Mouse (Mus musculus) heart, adult 2 months (tissue): ENCODE measurements around the gene Ptpro. TPM values are rescaled to one million over a fixed set of nuclear protein-coding genes. Genes with fewer than 3 reads are reported as not detected.

Experiments used
- DNase-seq, 2 experiments: peaks; one replicate each; pipeline ENCODE4 v3.0.0; 2021
- H3K27ac ChIP-seq: fragments of 200-600 bp; 2 replicates; pipeline ENCODE4 v1.8.1; 2022
- H3K27me3 ChIP-seq: fragments of 200-500 bp; 2 replicates; pipeline ENCODE4 v1.6.1; 2012; ENCODE audit warnings: mild to moderate bottlenecking, low read length, inconsistent platforms, mixed read lengths; ENCODE audit not compliant: control insufficient read depth, insufficient read depth
- H3K36me3 ChIP-seq: fragments of 200-500 bp; 2 replicates; pipeline ENCODE4 v1.6.1; 2012; ENCODE audit warnings: low read length, inconsistent platforms; ENCODE audit not compliant: control insufficient read depth, insufficient read depth
- H3K4me1 ChIP-seq: fragments of 200-500 bp; 2 replicates; pipeline ENCODE4 v1.6.1; 2011; ENCODE audit warnings: low read length; ENCODE audit not compliant: control insufficient read depth, insufficient read depth
- H3K4me3 ChIP-seq: fragments of 200-600 bp; 2 replicates; pipeline ENCODE4 v1.8.1; 2022
- H3K79me2 ChIP-seq: fragments of 200-500 bp; replicated peaks from 2 replicates; pipeline ENCODE4 v1.6.1; 2012; ENCODE audit warnings: mild to moderate bottlenecking, inconsistent platforms, low read length, moderate library complexity, mixed read lengths; ENCODE audit not compliant: control insufficient read depth, insufficient read depth
- H3K9ac ChIP-seq: fragments of 200-500 bp; 2 replicates; pipeline ENCODE4 v1.6.1; 2012; ENCODE audit warnings: low read depth, mild to moderate bottlenecking, control low read depth, inconsistent platforms, low read length, mixed read lengths
- CTCF ChIP-seq: fragments of 200-600 bp; IDR thresholded peaks from 2 replicates; pipeline ENCODE4 v1.8.1; 2022; ENCODE audit warnings: antibody characterized with exemption, mild to moderate bottlenecking, moderate library complexity
- EP300 ChIP-seq: fragments of 200-500 bp; IDR thresholded peaks from 2 replicates; pipeline ENCODE4 v1.6.1; 2011; ENCODE audit warnings: low read depth, low read length, control low read depth; ENCODE audit not compliant: insufficient read depth
- POLR2A ChIP-seq: fragments of 200-500 bp; IDR thresholded peaks from 2 replicates; pipeline ENCODE4 v1.6.1; 2011; ENCODE audit warnings: mild to moderate bottlenecking, low read depth, low read length, control low read depth; ENCODE audit not compliant: insufficient read depth
- WGBS: fragments of 180-500 bp; shearing (Covaris S2); methylation state at CpG from one replicate; pipeline ENCODE4 v1.1.7; 2018; 5-methylcytosine and 5-hydroxymethylcytosine counted together
- intact Hi-C: fragments of 180-260 bp; cut with DNase I; formaldehyde crosslinking; loops from one replicate; pipeline ENCODE4 v1.15.1; 2025
- polyA plus RNA-seq: library from polyadenylated mRNA; depleted of rRNA; stranded (reverse); fragments of >200 nt; gene quantifications from 2 replicates; pipeline ENCODE4 v1.2.3, GENCODE M21; 2012
- total RNA-seq, 2 experiments: library from RNA; stranded (reverse); gene quantifications; 2 replicates each; pipeline ENCODE4 v1.2.3; 2021

Gene Ptpro
- total and polyA plus RNA-seq, 3 experiments: 2.0 to 5.1 (median 2.0) TPM

DNA sequence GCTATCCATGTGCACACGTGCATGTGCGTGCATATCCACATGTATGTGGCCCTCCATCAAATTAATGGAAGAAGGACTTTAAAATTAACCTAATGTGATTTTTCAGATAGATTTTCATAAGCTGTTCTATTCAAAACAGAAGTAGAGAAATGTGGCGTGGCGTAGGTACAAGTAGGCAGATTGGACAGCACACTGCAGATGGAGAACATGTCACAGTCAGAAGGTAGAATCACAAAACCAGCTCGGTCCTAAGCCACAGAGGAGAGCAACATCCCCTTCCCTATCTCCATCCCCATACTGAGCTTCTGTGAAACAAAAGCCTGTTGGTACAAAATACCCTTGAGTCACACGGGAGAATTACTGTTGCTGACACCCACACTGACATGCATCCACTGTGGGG lies 34.3 kb downstream of the Ptpro start:
- Histone ChIP-seq H3K9ac (no peak overlapping the region), H3K36me3 (no peaks in the 10 kb centered on the region), H3K4me3 (no peak overlapping the region), H3K27me3 (no peaks in the 10 kb centered on the region), H3K27ac (no peak overlapping the region), H3K79me2 (no peaks in the 10 kb centered on the region), H3K4me1 (no peaks in the 10 kb centered on the region)
- DNase-seq: no peak
- TF ChIP-seq POLR2A: no peak
- no peak for TF ChIP-seq CTCF
- no peak for TF ChIP-seq EP300
- WGBS: 81% methylated on average over 6 of the region's 6 CpGs
- intact Hi-C loops: no loop called here

- TF ChIP-seq EP300 (no peak), POLR2A (no peak), CTCF (no peak)
These were observed 35.7 kb downstream of the Ptpro start for GRCm38 (mm10) chr6:137287788-137288187.

DNA sequence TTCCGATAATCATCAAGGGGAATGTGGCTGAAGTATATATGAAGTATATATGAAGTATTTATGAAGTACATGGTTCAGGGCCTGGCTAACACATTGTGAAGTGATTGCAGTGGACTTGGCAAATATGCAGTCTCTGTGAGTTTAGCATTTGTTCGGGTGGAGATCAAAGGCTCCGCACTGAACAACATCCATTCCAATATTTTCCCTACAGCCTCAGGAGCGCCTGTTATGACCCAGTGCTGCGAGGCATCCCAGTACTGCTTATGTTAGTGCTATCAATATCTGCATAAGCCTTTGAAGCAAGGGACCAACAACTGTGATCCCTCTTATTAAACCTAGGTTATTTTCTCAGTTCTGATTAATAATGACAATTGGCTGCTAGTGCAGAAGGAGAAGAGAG lies 36.1 kb downstream of the Ptpro start:
- no peak overlapping the region for H3K9ac ChIP-seq
- no peaks in the 10 kb centered on the region for H3K36me3 ChIP-seq
- no peaks in the 10 kb centered on the region for H3K27me3 ChIP-seq
- no peak overlapping the region for H3K27ac ChIP-seq
- H3K79me2 ChIP-seq: no peaks in the 10 kb centered on the region
- TF ChIP-seq CTCF (no peak), EP300 (no peak), POLR2A (no peak)
- intact Hi-C loops: no loop called here
- H3K4me1 ChIP-seq: no peaks in the 10 kb centered on the region
- WGBS: 90% methylated on average over 5 of the region's 5 CpGs
- no peak for DNase-seq
- no peak overlapping the region for H3K4me3 ChIP-seq

More at GRCm38 (mm10) chr6:137287788-137288187, 35.7 kb downstream of the Ptpro start:
- intact Hi-C loops: no loop called here
- H3K27me3 ChIP-seq: no peaks in the 10 kb centered on the region
- H3K4me3 ChIP-seq: no peak overlapping the region
- no peaks in the 10 kb centered on the region for H3K36me3 ChIP-seq
- WGBS: 86% methylated on average over 7 of the region's 7 CpGs
- H3K9ac ChIP-seq: no peak overlapping the region
- no peak for DNase-seq
- H3K27ac ChIP-seq: no peak overlapping the region
- no peaks in the 10 kb centered on the region for H3K4me1 ChIP-seq
- H3K79me2 ChIP-seq: no peaks in the 10 kb centered on the region

DNA sequence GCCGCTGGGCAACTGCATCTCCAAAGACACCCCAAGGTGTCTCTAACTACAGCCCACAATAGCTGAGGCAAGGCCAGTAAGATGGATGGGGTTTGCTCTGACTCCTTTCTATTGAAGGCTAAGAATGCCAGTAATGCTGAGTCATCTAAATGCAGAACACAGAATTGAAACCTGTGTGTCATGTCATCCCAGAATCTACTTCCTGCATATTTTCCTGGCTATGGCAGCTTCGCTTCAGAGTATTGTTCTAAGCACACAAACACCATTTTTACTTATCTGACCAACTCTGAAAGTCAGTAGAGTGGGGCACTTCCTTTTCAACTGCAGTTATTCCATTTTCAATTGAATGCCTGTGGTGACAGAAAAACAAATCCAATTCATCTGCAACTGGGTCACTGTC lies 40.3 kb downstream of the Ptpro start:
- 65% methylated on average over 2 of the region's 2 CpGs for WGBS
- Histone ChIP-seq H3K79me2 (no peaks in the 10 kb centered on the region), H3K27ac (no peak overlapping the region), H3K36me3 (no peaks in the 10 kb centered on the region), H3K9ac (no peak overlapping the region), H3K4me1 (no peaks in the 10 kb centered on the region), H3K27me3 (no peaks in the 10 kb centered on the region), H3K4me3 (no peak overlapping the region)
- intact Hi-C loops: no loop called here
- TF ChIP-seq EP300 (no peak), POLR2A (no peak), CTCF (no peak)
- DNase-seq: no peak

- 56% methylated on average over 20 of the region's 20 CpGs for WGBS
- H3K36me3 ChIP-seq: no peaks in the 10 kb centered on the region
- no peak overlapping the region for H3K9ac ChIP-seq
- no peak overlapping the region for H3K27ac ChIP-seq
- no peaks in the 10 kb centered on the region for H3K27me3 ChIP-seq
- no peak for DNase-seq
- H3K79me2 ChIP-seq: no peaks in the 10 kb centered on the region
- intact Hi-C loops: no loop called here
- H3K4me1 ChIP-seq: no peaks in the 10 kb centered on the region
- TF ChIP-seq CTCF (no peak), EP300 (no peak), POLR2A (no peak)
- no peak overlapping the region for H3K4me3 ChIP-seq
These were observed 43.1 kb downstream of the Ptpro start for GRCm38 (mm10) chr6:137294973-137295820.

DNA sequence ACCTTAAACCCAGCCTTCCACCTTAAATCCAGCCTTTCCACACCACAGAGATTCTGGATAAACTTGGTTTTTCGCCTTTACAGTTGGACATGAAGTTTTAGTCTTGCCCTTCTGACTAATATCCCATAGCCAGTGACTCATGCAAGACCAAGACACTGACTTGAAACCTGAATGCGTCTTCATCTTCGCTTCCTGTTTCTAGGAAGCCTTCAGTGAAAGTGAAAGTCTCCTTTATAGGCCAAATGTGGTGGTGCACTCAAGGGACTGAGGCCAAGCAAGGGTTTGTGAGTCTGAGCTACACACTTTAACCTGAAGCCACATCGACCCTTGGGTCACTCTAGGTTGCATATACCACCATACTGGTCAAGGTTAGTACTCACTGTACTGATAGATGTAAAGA lies 50.4 kb downstream of the Ptpro start:
- no peaks in the 10 kb centered on the region for H3K79me2 ChIP-seq
- no peak for DNase-seq
- H3K9ac ChIP-seq: no peak overlapping the region
- H3K36me3 ChIP-seq: no peaks in the 10 kb centered on the region
- intact Hi-C loops: no loop called here
- H3K27me3 ChIP-seq: no peaks in the 10 kb centered on the region
- WGBS: 78% methylated on average over 4 of the region's 4 CpGs
- no peak for TF ChIP-seq EP300
- no peak for TF ChIP-seq CTCF
- no peak for TF ChIP-seq POLR2A
- H3K27ac ChIP-seq: no peak overlapping the region
- H3K4me3 ChIP-seq: no peak overlapping the region
- no peaks in the 10 kb centered on the region for H3K4me1 ChIP-seq
